Mouse (Mus musculus): ENCODE data around the gene Pigw. TPM values are rescaled to one million over a fixed set of nuclear protein-coding genes. Genes with fewer than 3 reads are reported as not detected.

Pigw gene
- polyA plus RNA-seq, 1 experiment from 2014 or later, result 2.9 TPM

DNA sequence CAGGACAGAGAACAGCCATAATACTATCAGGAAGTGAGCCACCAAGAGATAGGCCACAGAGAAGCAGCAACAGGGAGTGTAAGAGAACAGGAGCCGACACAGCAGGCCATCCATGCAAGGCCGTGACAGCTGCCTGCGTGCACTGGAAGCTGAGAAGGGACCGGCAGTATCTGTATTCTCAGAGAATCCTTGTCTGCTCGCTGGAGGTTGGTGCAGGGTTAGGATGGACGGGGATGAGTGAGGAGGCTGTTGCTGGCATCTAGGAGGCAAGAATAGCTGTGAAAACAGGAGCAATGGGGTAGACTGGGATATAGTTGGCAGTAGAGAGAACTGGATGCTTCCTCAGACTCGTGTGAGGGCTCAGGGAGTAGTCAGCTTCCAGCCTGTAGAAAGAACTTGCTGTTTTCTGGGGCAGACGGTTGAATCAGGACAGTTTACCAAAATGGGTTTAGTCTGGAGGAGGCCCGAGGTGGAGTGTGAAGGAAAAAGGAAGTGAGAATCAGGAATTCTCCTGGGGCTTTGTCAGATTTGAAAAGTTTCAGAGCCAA, 24.6 kb upstream of the Pigw start:
- ATAC-seq (ENCODE audit: insufficient read depth, low FRiP score, low read depth), result no peak
- 83% methylated on average over 9 of the region's 9 CpGs for WGBS

DNA sequence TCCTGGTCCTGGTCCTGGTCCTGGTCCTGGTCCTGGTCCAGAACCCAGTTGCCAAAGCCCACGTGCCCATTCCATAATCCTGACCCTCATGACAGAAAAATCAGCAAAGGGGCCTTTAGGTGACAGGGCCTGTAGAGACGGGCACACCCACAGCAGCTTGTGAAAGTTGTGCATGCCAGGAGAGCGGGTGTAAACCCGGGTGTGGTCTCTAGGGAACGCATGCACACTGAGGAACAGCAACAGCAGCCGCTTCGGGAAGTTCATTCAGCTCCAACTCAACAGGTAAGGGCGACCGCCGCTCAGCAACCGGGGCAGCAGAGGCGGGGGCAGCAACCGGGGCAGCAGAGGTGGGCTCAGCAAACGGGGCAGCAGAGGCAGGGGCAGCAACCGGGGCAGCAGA, 13.0 kb upstream of the Pigw start:
- Histone ChIP-seq H3K4me2 (no peak overlapping the region), H3K4me3 (replicated peaks) (no peak overlapping the region), H3K4me1 (no peaks in the 10 kb centered on the region), H3K36me3 (peaks cover 12% of the 10 kb centered on the region), H3K27me3 (replicated peaks) (no peaks in the 10 kb centered on the region), H3K9ac (no peak overlapping the region), H3K9me3 (no peaks in the 10 kb centered on the region), H3K27ac (no peak overlapping the region)
- no peak for ATAC-seq (ENCODE audit: insufficient read depth, low FRiP score, low read depth)
- 83% methylated on average over 15 of the region's 15 CpGs for WGBS

More for the DNA sequence above, 24.6 kb upstream of the Pigw start:
- Histone ChIP-seq H3K4me1 (no peaks in the 10 kb centered on the region), H3K4me2 (no peak overlapping the region), H3K9ac (no peak overlapping the region), H3K9me3 (no peaks in the 10 kb centered on the region), H3K27ac (no peak overlapping the region), H3K36me3 (peaks cover 54% of the 10 kb centered on the region), H3K4me3 (replicated peaks) (no peak overlapping the region), H3K27me3 (replicated peaks) (no peaks in the 10 kb centered on the region)

DNA sequence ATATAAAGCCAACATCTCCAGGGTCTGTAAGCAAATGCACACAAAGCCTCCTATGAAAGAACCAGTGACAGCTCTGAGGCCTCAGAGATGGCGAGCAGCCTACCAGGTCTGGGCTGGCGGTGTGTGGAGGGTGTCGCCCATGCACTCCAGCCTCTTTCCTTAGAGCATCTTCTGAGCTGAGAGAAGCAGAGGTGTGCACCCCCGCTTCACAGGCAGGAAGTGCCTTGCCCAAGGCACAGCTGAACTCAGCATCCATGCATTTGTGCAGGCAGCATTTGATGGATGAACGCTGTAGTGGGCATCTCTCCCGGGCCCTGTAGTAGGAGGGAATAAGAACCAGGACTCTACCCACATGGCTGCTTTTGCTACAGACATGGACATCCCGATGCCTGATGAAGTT, 11.6 kb upstream of the Pigw start:
- Histone ChIP-seq H3K9ac (no peak overlapping the region), H3K9me3 (no peaks in the 10 kb centered on the region), H3K27me3 (replicated peaks) (no peaks in the 10 kb centered on the region), H3K4me1 (no peaks in the 10 kb centered on the region), H3K27ac (no peak overlapping the region), H3K4me3 (replicated peaks) (no peak overlapping the region), H3K36me3 (peaks cover 14% of the 10 kb centered on the region), H3K4me2 (no peak overlapping the region)
- 89% methylated on average over 7 of the region's 7 CpGs for WGBS
- ATAC-seq (ENCODE audit: insufficient read depth, low FRiP score, low read depth), result no peak

- no peak overlapping the region for H3K4me2 ChIP-seq
- no peaks in the 10 kb centered on the region for H3K9me3 ChIP-seq
- WGBS, result 93% methylated on average over 2 of the region's 2 CpGs
- no peak overlapping the region for H3K9ac ChIP-seq
- no peak overlapping the region for H3K4me3 ChIP-seq (replicated peaks)
- no peak overlapping the region for H3K27ac ChIP-seq
- H3K4me1 ChIP-seq, result no peaks in the 10 kb centered on the region
- peaks cover 16% of the 10 kb centered on the region for H3K36me3 ChIP-seq
- no peaks in the 10 kb centered on the region for H3K27me3 ChIP-seq (replicated peaks)
- ATAC-seq (ENCODE audit: insufficient read depth, low FRiP score, low read depth), result no peak
Measured at GRCm38 (mm10) chr11:84889492-84889891, 9.4 kb upstream of the Pigw start.

DNA sequence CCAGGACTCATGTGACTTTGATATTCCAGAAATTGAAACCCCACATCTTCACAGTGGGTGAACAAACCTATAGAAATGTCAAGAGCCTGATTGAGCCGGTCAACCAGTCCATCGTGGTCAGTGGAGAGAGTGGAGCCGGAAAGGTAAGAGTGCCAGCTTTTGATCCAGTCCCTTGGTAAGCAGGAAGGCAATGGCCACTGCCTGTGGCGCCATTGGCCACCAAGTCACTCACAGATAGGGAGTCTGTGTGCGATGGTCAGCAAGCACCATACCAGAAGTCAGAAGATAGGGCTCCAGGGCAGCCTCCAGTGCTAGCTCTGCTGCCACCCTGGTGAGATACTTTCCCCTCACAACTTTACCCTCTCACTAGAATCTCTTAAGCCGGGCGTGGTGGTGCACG, 7.9 kb upstream of the Pigw start:
- ATAC-seq (ENCODE audit: insufficient read depth, low FRiP score, low read depth), result no peak

DNA sequence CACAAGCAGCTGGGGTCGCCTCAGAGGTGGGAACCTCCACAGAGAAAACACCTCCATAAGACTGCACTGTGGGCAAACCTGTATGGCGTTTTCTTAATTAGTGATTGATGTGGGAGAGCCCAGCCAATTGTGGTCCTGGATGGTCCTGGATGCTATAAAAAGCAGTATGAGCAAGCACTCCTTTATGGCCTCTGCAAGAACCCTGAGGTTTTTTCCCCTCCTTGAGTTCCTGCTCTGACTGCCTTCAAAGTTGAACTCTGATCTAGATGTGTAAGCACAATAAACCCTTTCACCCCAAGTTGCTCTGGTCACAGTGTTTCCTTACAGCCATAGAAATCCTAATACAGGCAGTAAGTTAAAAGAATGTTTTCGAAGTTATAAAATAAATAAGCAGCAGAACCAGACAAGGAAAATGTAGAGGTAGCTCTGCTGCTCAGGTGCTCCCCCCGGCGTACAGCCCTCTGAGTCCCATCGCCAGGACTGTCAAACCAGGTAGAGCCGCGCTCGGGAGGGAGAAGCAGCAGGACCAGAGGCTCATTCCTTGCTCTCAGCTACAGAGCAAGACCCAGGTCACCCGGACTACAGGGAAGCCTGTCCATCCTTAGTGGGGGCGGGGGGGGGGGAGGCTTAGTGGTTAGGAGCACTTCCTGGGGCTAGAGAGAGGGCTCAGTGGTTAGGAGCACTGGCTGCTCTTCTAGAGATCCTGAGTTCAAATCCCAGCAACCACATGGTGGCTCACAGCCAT, 6.9 kb upstream of the Pigw start:
- Histone ChIP-seq H3K9me3 (no peaks in the 10 kb centered on the region), H3K4me1 (no peaks in the 10 kb centered on the region), H3K27ac (no peak overlapping the region), H3K4me3 (replicated peaks) (no peak overlapping the region), H3K27me3 (replicated peaks) (no peaks in the 10 kb centered on the region), H3K36me3 (peaks cover 21% of the 10 kb centered on the region), H3K9ac (no peak overlapping the region), H3K4me2 (no peak overlapping the region)
- no peak for ATAC-seq (ENCODE audit: insufficient read depth, low FRiP score, low read depth)
- 84% methylated on average over 11 of the region's 11 CpGs for WGBS

More for the DNA sequence above, 7.9 kb upstream of the Pigw start:
- 97% methylated on average over 8 of the region's 8 CpGs for WGBS
- H3K4me2 ChIP-seq, result no peak overlapping the region
- no peak overlapping the region for H3K9ac ChIP-seq
- no peaks in the 10 kb centered on the region for H3K9me3 ChIP-seq
- H3K4me1 ChIP-seq, result no peaks in the 10 kb centered on the region
- H3K4me3 ChIP-seq (replicated peaks), result no peak overlapping the region
- no peaks in the 10 kb centered on the region for H3K27me3 ChIP-seq (replicated peaks)
- no peak overlapping the region for H3K27ac ChIP-seq
- peaks cover 21% of the 10 kb centered on the region for H3K36me3 ChIP-seq

- H3K4me1 ChIP-seq, result peaks cover 2% of the 10 kb centered on the region; the same call in 1 of the 2 replicates
- H3K36me3 ChIP-seq, result peaks cover 21% of the 10 kb centered on the region
- H3K27ac ChIP-seq, result no peak overlapping the region
- no peak for ATAC-seq (ENCODE audit: insufficient read depth, low FRiP score, low read depth)
- WGBS, result 81% methylated on average over 5 of the region's 5 CpGs
- H3K9me3 ChIP-seq, result no peaks in the 10 kb centered on the region
- no peak overlapping the region for H3K4me3 ChIP-seq (replicated peaks)
- no peak overlapping the region for H3K9ac ChIP-seq
- no peak overlapping the region for H3K4me2 ChIP-seq
- no peaks in the 10 kb centered on the region for H3K27me3 ChIP-seq (replicated peaks)
Measured at GRCm38 (mm10) chr11:84886236-84886635, 6.2 kb upstream of the Pigw start.

DNA sequence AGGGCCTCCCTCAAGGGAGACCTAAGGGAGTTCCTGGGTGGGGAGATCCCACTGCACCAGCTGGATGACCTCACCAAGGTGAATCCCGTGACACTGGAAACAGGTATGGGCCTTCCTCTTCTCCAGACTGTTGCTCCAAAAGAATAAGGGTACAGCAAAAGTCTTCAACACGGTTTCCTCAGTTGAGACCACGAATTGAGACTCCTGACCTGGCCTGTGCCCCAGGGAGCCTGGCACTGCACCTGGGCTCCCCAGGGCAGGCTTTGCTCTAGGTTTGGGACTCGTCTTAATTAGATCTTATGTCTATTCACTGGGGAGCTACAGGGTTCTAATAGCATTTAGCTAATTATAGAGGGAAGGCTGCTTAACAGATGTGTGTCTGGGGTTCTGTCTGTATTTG, 5.2 kb upstream of the Pigw start:
- ATAC-seq (ENCODE audit: insufficient read depth, low FRiP score, low read depth), result no peak
- Histone ChIP-seq H3K9ac (no peak overlapping the region), H3K27ac (no peak overlapping the region), H3K4me3 (replicated peaks) (no peak overlapping the region), H3K36me3 (peaks cover 21% of the 10 kb centered on the region), H3K9me3 (no peaks in the 10 kb centered on the region), H3K27me3 (replicated peaks) (no peaks in the 10 kb centered on the region), H3K4me1 (peaks cover 7% of the 10 kb centered on the region; the same call in 1 of the 2 replicates), H3K4me2 (no peak overlapping the region)
- 87% methylated on average over 4 of the region's 4 CpGs for WGBS

- H3K4me2 ChIP-seq, result no peak overlapping the region
- no peak for ATAC-seq (ENCODE audit: insufficient read depth, low FRiP score, low read depth)
- no peaks in the 10 kb centered on the region for H3K27me3 ChIP-seq (replicated peaks)
- peaks cover 14% of the 10 kb centered on the region for H3K36me3 ChIP-seq
- no peak overlapping the region for H3K4me3 ChIP-seq (replicated peaks)
- H3K9ac ChIP-seq, result no peak overlapping the region
- no peak overlapping the region for H3K27ac ChIP-seq
- H3K4me1 ChIP-seq, result peaks cover 15% of the 10 kb centered on the region
- no peaks in the 10 kb centered on the region for H3K9me3 ChIP-seq
- 88% methylated on average over 7 of the region's 7 CpGs for WGBS
Measured at GRCm38 (mm10) chr11:84882346-84882745, 2.3 kb upstream of the Pigw start.

DNA sequence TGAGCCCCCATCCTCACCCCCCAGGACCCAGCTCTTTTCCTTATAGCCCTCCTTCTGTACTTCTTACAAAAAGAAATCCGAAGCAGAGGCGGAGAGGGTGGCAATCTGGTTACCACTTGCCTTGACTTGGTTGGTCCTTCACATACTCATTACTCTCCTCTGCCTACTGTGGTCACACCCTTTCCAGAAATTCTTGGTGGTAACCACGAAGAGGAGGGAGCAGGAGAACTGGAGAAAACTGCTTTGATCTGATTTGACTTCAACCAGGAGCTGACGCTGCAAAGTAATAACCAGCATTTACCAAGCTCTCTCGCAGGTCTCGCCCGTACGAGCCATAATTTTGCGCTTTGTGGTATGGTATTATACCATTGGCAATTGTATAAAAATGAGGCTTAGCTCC, 886 bp upstream of the Pigw start:
- H3K4me2 ChIP-seq, result peak overlapping the region; percentile 93
- ATAC-seq (ENCODE audit: insufficient read depth, low FRiP score, low read depth), result no peak
- peak overlapping the region; percentile 95 for H3K27ac ChIP-seq
- no peaks in the 10 kb centered on the region for H3K27me3 ChIP-seq (replicated peaks)
- H3K36me3 ChIP-seq, result peaks cover 14% of the 10 kb centered on the region
- peaks cover 15% of the 10 kb centered on the region for H3K4me1 ChIP-seq
- peak overlapping the region; percentile 87 for H3K9ac ChIP-seq
- H3K4me3 ChIP-seq (replicated peaks), result peak overlapping the region; percentile 88
- 45% methylated on average over 9 of the region's 9 CpGs for WGBS
- no peaks in the 10 kb centered on the region for H3K9me3 ChIP-seq

GRCm38 (mm10) chr11:84880465-84880961, 428 bp upstream of the Pigw start:
- Histone ChIP-seq H3K4me3 (replicated peaks) (peak overlapping the region; percentile 88), H3K4me1 (peaks cover 15% of the 10 kb centered on the region), H3K9ac (peak overlapping the region; percentile 87), H3K36me3 (peaks cover 12% of the 10 kb centered on the region), H3K27me3 (replicated peaks) (no peaks in the 10 kb centered on the region), H3K4me2 (peak overlapping the region; percentile 93), H3K9me3 (no peaks in the 10 kb centered on the region), H3K27ac (peak overlapping the region; percentile 95)
- ATAC-seq (ENCODE audit: insufficient read depth, low FRiP score, low read depth), result peak; percentile 36; the same call in 1 of the 2 replicates
- under 1% methylated on average over 24 of the region's 24 CpGs for WGBS

- peaks cover 5% of the 10 kb centered on the region; the same call in 1 of the 2 replicates for H3K36me3 ChIP-seq
- WGBS, result 21% methylated on average over 7 of the region's 7 CpGs
- ATAC-seq (ENCODE audit: insufficient read depth, low FRiP score, low read depth), result no peak
- peak overlapping the region; percentile 88 for H3K4me3 ChIP-seq (replicated peaks)
- H3K9me3 ChIP-seq, result no peaks in the 10 kb centered on the region
- H3K27ac ChIP-seq, result peak overlapping the region; percentile 95
- H3K9ac ChIP-seq, result peak overlapping the region; percentile 63
- peak overlapping the region; percentile 93 for H3K4me2 ChIP-seq
- peaks cover 15% of the 10 kb centered on the region for H3K4me1 ChIP-seq
- no peaks in the 10 kb centered on the region for H3K27me3 ChIP-seq (replicated peaks)
Measured at GRCm38 (mm10) chr11:84879007-84879771, 896 bp downstream of the Pigw start.

Measured in stomach, embryonic 15.5 days (tissue).